Mouse (Mus musculus) CH12.LX (cell line): ENCODE results near the gene C9orf72.
"Not testable (repeated sequence)": the region's sequence is repeated elsewhere in the genome, so short reads cannot be mapped to it uniquely, and the experiment has no call there.

Experiments used
- CTCF ChIP-seq, 2 experiments: IDR thresholded peaks in 1 of 2; conservative IDR thresholded peaks in 1 of 2; 2 replicates each; pipeline ENCODE4 v1.5.1; 2011 to 2012; ENCODE audit warnings: low read depth in 2 of 2, low read length in 2 of 2, improper control_type of control experiment in 1 of 2, inconsistent platforms in 1 of 2, mild to moderate bottlenecking in 1 of 2, moderate library complexity in 1 of 2
- TCF12 ChIP-seq: IDR thresholded peaks from 2 replicates; pipeline ENCODE4 v1.6.1; 2014; ENCODE audit warnings: low read depth, mild to moderate bottlenecking, inconsistent platforms, low read length, improper control_type of control experiment
- UBTF ChIP-seq: IDR thresholded peaks from 2 replicates; pipeline ENCODE4 v1.6.1; 2012; ENCODE audit warnings: low read depth, mild to moderate bottlenecking, inconsistent platforms, low read length, improper control_type of control experiment, moderate library complexity

- TF ChIP-seq UBTF; CTCF (conservative IDR thresholded peaks at IDR 0.05 in 1 of 2, IDR thresholded peaks at IDR 0.05 in 1 of 2; ENCODE audit: low read depth in 2 of 2, low read length in 2 of 2); TCF12: not testable (repeated sequence)
Observed at GRCm38 (mm10) chr4:35238240-35238639, 12.3 kb upstream of the C9orf72 start.
